Mouse (Mus musculus) heart, postnatal 0 days (tissue): Measurements from ENCODE around the gene Fxyd6. TPM values are rescaled to one million over a fixed set of nuclear protein-coding genes. Genes with fewer than 3 reads are reported as not detected.
A peak's percentile ranks its signal among the peaks of the same experiment; 100 is the strongest.

Experiments
- ATAC-seq: fragments of 200-750 bp; cut with Nextera tagmentation; 2 replicates; pipeline ENCODE4 v1.8.0; 2017; ENCODE audit warnings: low read depth, moderate number of reproducible peaks, moderate library complexity; ENCODE audit not compliant: insufficient read depth
- DNase-seq: peaks from one replicate; pipeline ENCODE4 v3.0.0-alpha.2; 2016; ENCODE audit warnings: low spot score
- H3K27ac ChIP-seq: fragments of 300-500 bp; sonication (generic); 2 replicates; pipeline ENCODE4 v1.5.1; 2014; ENCODE audit warnings: low read depth, mild to moderate bottlenecking
- H3K27me3 ChIP-seq: fragments of 300-500 bp; sonication (generic); 2 replicates; pipeline ENCODE4 v1.6.1; 2014; ENCODE audit warnings: low read length, mixed read lengths; ENCODE audit not compliant: control insufficient read depth, insufficient read depth
- H3K36me3 ChIP-seq: fragments of 300-500 bp; sonication (generic); replicated peaks from 2 replicates; pipeline ENCODE4 v1.6.1; 2014; ENCODE audit warnings: low read length, mixed read lengths; ENCODE audit not compliant: control insufficient read depth, insufficient read depth
- H3K4me1 ChIP-seq: fragments of 300-500 bp; sonication (generic); 2 replicates; pipeline ENCODE4 v1.6.1; 2014; ENCODE audit warnings: antibody characterized with exemption; ENCODE audit not compliant: control insufficient read depth, insufficient read depth
- H3K4me2 ChIP-seq: fragments of 300-500 bp; sonication (generic); 2 replicates; pipeline ENCODE4 v1.6.1; 2014; ENCODE audit warnings: low read depth, mild to moderate bottlenecking, low read length, moderate library complexity
- H3K4me3 ChIP-seq: fragments of 300-500 bp; sonication (generic); 2 replicates; pipeline ENCODE4 v1.5.1; 2014; ENCODE audit warnings: low read depth, low read length
- H3K9ac ChIP-seq: fragments of 300-500 bp; sonication (generic); replicated peaks from 2 replicates; pipeline ENCODE4 v1.6.1; 2014; ENCODE audit warnings: low read depth, low read length, mixed read lengths
- H3K9me3 ChIP-seq: fragments of 300-500 bp; sonication (generic); replicated peaks from 2 replicates; pipeline ENCODE4 v1.6.1; 2016; ENCODE audit warnings: low read length; ENCODE audit not compliant: control insufficient read depth
- CTCF ChIP-seq: IDR thresholded peaks from 2 replicates; pipeline ENCODE4 v1.5.1; 2016; ENCODE audit warnings: antibody characterized with exemption, control low read depth, low read depth
- EP300 ChIP-seq: IDR thresholded peaks from 2 replicates; pipeline ENCODE4 v1.6.1; 2016; ENCODE audit warnings: antibody characterized with exemption, low read depth
- WGBS: fragments of 180-500 bp; shearing (Covaris S2); extraction: QIAGEN DNeasy Blood & Tissue Kit; methylation state at CpG from one replicate; pipeline ENCODE4 v1.1.7; 2014; 5-methylcytosine and 5-hydroxymethylcytosine counted together
- polyA plus RNA-seq: library from polyadenylated mRNA; unstranded; fragments of >200 nt; fragmentation: Nextera tagmentation; extraction: Ambion mirVana; gene quantifications from 2 replicates; pipeline ENCODE4 v1.2.1, GENCODE M21; 2015
- total RNA-seq: library from RNA; depleted of rRNA; stranded (reverse); fragments of >200 nt; gene quantifications from 2 replicates; pipeline ENCODE4 v1.2.3, GENCODE M21; 2014; ENCODE audit warnings: low replicate concordance; rRNA removed

The Fxyd6 gene
- total RNA-seq, result 18.1 and 23.7 TPM in 2 replicates
- 26.6 and 29.4 TPM in 2 replicates for polyA plus RNA-seq

DNA sequence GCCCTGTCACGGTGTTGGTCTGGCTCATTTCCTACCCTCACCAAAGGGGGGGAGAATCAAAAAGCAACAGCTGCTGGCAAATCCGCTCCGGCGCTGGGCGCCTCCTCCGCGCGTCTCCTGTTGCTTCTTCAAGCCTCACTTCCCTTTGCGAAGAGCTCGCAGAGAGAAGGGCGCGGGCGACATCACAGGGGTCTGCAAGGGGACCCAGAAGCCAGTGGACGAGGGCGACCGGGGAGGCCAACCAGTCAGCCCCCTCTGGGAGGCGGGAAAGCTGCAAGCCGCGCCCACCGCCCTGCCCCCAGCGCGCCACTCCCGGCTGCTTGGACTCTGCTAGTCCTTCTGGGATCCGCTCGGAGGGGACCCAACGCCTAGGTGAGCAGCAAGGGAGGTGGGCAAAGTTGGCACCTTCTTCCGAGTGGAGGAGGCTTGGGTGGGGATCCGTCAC is at the start of gene Fxyd6:
Gene Fxyd6 (plus strand): TSS at position 69 of the 445 bp plus-strand sequence.
- ATAC-seq (peak; percentile 25; the same call in 1 of the 2 replicates), DNase-seq (no peak)
- Histone ChIP-seq H3K9ac (peak within 1 kb of the TSS; percentile 46), H3K4me2 (peak within 1 kb of the TSS; percentile 94), H3K27me3 (peaks cover 18% of the 10 kb centered on the region; the same call in 1 of the 2 replicates), H3K4me3 (peak within 1 kb of the TSS; percentile 60), H3K4me1 (peaks cover 18% of the 10 kb centered on the region), H3K27ac (no peak within 1 kb of the TSS), H3K36me3 (no peaks in the 10 kb centered on the region), H3K9me3 (no peaks in the 10 kb centered on the region)
- TF ChIP-seq CTCF (no peak), EP300 (no peak)
- under 1% methylated on average over 28 of the region's 28 CpGs for WGBS

DNA sequence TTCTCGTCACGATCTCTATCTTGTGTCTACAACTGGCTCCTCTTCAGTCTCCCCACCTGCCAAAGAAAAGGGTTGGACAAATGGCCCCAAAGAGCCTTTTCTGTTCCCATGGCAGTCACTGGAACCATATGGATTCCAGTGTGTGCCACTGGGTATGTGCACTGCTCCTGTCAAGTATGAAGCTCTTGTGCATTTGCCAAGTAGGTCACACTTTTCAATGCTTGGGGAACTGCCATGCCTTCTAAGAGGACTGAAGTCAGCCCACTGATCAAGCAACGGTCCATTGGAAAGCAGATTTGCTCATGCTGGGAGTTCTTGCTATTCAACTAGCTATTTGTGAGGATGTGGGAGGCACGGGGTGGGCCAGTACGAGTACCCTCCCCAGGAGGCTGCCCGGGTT is 48.5 kb upstream of the Fxyd6 start:
- H3K36me3 ChIP-seq, result no peaks in the 10 kb centered on the region
- H3K27me3 ChIP-seq, result peaks cover 32% of the 10 kb centered on the region
- no peak overlapping the region for H3K4me3 ChIP-seq
- no peaks in the 10 kb centered on the region for H3K9me3 ChIP-seq
- H3K4me2 ChIP-seq, result no peak overlapping the region
- H3K9ac ChIP-seq, result no peak overlapping the region
- ATAC-seq (no peak), DNase-seq (no peak)
- WGBS, result 80% methylated on average over 6 of the region's 6 CpGs
- TF ChIP-seq CTCF, result no peak
- TF ChIP-seq EP300, result no peak
- peaks cover 10% of the 10 kb centered on the region for H3K4me1 ChIP-seq
- H3K27ac ChIP-seq, result no peak overlapping the region

DNA sequence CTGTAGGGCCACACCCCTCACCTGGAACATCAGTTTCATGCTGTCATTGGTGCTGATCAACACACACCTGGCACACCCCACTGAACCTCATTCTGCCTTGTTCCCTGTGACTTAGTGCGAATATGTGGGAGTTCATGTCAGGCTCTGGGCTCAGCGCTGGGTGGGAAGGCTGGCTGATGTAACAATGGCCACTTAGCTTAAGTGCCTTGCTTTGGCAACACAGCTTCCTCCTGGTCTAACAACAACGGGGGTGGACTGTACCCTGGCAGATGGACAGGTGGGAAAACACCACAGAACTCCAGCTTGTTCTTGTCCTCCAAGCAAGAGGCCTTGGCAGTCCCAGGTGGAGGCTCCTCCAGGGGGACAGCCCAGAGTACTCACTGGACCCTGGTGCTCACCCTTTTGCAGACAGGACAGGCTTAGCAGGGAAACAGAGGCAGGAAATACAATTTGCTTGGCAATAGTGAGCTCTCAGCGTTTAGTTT is 48.0 kb upstream of the Fxyd6 start:
- 61% methylated on average over 4 of the region's 4 CpGs for WGBS
- DNase-seq (no peak), ATAC-seq (no peak)
- H3K4me2 ChIP-seq, result no peak overlapping the region
- H3K4me1 ChIP-seq, result peaks cover 10% of the 10 kb centered on the region
- H3K9ac ChIP-seq, result no peak overlapping the region
- TF ChIP-seq CTCF (no peak), EP300 (no peak)
- H3K4me3 ChIP-seq, result no peak overlapping the region
- no peaks in the 10 kb centered on the region for H3K9me3 ChIP-seq
- no peaks in the 10 kb centered on the region for H3K36me3 ChIP-seq
- H3K27me3 ChIP-seq, result peaks cover 27% of the 10 kb centered on the region
- no peak overlapping the region for H3K27ac ChIP-seq

DNA sequence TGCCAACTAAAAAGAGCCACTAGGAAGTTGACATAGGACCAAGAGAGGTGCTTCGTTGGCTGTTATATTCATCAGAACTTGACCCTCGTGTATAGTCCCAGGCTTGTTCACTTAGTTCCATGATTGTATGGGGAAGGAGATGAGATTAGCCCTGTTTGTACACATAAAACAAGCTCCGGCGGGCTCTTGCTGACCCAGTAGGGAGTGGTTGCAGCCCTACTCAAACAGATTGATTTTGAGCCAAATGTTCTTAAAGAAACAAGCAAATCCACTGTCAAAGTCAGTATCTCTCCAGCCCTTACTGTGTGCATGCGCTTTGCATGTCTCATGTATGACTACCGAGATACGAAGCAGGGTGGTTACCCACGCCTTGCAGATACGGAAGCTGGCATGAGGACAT is 43.6 kb upstream of the Fxyd6 start:
- DNase-seq (no peak), ATAC-seq (no peak)
- no peak for TF ChIP-seq EP300
- TF ChIP-seq CTCF, result no peak
- Histone ChIP-seq H3K9ac (no peak overlapping the region), H3K4me1 (peaks cover 14% of the 10 kb centered on the region), H3K9me3 (no peaks in the 10 kb centered on the region), H3K4me2 (no peak overlapping the region), H3K36me3 (no peaks in the 10 kb centered on the region), H3K4me3 (no peak overlapping the region), H3K27ac (no peak overlapping the region), H3K27me3 (0 out of 2 replicates have a peak, but pooled peaks cover 3% of the 10 kb centered on the region)
- WGBS, result 89% methylated on average over 9 of the region's 9 CpGs

DNA sequence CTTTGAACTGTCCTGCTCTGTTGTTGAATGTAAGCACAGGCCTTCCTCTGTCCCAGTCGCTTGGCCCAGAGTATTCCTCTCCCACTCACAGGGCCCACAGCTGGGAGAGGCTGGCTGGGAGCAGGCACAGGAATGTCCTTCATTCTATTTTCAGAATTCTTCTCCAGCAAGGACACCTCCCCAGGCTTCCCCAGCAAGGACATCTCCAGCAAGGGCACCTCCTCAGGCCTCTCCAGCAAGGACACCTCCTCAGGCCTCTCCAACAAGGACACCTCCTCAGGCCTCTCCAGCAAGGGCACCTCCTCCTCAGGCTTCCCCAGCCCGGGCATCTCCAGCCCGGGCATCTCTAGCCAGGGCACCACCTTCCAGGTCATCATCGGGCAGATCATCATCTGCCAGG is 41.7 kb upstream of the Fxyd6 start:
- H3K9ac ChIP-seq, result no peak overlapping the region
- no peaks in the 10 kb centered on the region for H3K9me3 ChIP-seq
- no peak overlapping the region for H3K27ac ChIP-seq
- 76% methylated on average over 4 of the region's 4 CpGs for WGBS
- DNase-seq (no peak), ATAC-seq (no peak; the same call in 1 of the 2 replicates)
- H3K4me2 ChIP-seq, result no peak overlapping the region
- H3K4me1 ChIP-seq, result peaks cover 14% of the 10 kb centered on the region
- H3K27me3 ChIP-seq, result 0 out of 2 replicates have a peak, but pooled peaks cover 3% of the 10 kb centered on the region
- no peaks in the 10 kb centered on the region for H3K36me3 ChIP-seq
- no peak overlapping the region for H3K4me3 ChIP-seq
- TF ChIP-seq CTCF, result no peak
- TF ChIP-seq EP300, result no peak

DNA sequence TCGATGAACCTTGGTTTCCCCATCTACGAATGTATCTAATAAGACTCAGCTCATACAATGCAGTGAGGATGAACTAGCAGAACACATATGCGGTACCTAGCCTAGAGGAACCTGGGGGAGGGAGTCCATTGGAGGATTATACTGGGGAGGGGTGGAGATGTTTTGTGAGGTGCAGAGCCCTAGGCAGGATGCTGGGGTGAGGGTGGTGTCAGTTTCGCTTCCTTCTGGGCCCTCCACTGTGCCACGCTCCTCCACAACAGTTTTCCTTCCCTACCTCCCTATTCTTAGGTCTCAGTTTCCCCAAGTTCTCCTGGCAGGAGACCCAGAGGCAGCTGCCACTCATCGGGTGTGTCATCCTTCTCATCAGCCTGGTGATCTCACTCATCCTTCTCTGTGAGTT is 40.4 kb upstream of the Fxyd6 start:
- H3K4me3 ChIP-seq, result no peak overlapping the region
- no peak overlapping the region for H3K9ac ChIP-seq
- no peak for TF ChIP-seq CTCF
- no peak for TF ChIP-seq EP300
- 0 out of 2 replicates have a peak, but pooled peaks cover 5% of the 10 kb centered on the region for H3K27me3 ChIP-seq
- 88% methylated on average over 6 of the region's 6 CpGs for WGBS
- ATAC-seq, result no peak
- H3K4me2 ChIP-seq, result no peak overlapping the region
- H3K27ac ChIP-seq, result no peak overlapping the region
- no peaks in the 10 kb centered on the region for H3K36me3 ChIP-seq
- no peaks in the 10 kb centered on the region for H3K9me3 ChIP-seq
- H3K4me1 ChIP-seq, result peaks cover 14% of the 10 kb centered on the region
- DNase-seq, result no peak
